Mouse (Mus musculus) layer of hippocampus, adult 9-11 months (tissue): Measurements from ENCODE around the gene Krt83.

ENCODE experiments used
- DNase-seq: peaks from one replicate; pipeline ENCODE4 v3.0.0; 2022

Krt83 gene

DNA sequence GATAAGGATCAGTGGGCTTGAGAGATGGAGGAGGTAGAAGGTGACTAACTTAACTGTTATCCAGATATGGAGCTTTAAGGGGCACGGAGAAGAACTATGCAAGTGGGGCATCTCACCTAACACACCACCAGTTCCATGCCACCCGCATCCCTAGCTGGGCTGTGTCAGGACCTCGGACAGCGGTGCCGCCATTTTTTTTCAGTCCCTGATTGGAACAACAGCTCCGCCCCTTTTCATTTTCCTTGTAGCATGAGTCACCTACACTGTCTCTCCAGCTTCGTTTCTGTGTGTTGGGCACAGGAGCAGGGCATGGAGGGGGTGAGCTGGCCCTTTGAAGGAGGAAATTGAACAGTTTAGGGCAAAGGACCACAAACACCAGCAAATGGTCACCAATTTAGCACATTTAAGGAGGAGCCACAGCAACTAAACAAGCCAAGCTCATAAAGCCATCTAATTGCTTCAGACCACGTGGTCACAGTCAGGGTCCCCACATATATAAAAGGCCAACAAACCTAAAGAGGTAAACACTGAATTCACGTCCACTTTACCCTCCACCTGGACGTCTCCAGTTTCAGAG is 18.3 kb downstream of the Krt83 start, which contains the start of gene Krt86:
Gene Krt86 (plus strand): TSS at position 527 of the 577 bp plus-strand sequence.
- DNase-seq, result no peak

DNA sequence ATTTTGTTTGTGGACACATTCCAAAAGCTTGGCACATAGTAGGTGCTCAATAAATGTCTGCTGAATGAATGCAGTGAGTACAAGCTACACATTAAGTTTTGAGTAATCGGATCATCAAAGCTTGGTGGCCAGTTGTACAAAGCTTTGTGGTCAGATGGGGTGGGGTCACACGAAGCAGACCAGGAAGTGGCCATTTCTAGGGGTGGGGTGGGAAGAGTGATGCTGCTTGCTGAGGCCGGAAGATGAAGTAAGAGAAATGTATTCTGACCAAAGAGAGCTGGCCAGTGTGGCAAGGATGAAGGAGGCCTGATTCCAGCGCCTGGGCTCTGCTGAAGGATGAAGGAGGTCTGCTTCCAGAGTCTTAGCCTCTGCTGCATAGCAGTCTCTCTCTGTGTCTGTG is 22.2 kb downstream of the Krt83 start:
- no peak for DNase-seq

DNA sequence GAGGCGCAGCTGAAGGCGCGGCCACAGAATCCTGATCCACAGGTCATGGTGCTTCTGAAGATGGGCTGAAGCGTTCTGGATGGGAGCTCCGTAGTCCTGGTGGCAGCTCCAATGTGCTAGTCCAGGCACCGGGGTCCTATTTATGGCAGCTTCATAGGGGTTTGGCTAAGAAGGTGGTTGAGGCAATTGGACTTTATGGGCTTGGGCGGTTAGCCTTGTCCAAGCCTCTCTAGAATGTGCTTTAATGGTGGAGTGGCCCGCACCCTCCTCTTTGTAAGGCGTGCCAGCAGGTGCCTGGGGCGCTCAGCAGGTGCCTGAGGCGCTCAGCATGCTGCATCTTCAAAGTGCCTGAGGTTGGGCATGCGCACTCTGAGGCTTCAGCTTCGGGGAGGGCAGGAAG is 27.7 kb downstream of the Krt83 start, which contains the start of gene Krt81:
Gene Krt81 (minus strand): TSS at position 101 of the 400 bp plus-strand sequence.
- DNase-seq, result no peak

DNA sequence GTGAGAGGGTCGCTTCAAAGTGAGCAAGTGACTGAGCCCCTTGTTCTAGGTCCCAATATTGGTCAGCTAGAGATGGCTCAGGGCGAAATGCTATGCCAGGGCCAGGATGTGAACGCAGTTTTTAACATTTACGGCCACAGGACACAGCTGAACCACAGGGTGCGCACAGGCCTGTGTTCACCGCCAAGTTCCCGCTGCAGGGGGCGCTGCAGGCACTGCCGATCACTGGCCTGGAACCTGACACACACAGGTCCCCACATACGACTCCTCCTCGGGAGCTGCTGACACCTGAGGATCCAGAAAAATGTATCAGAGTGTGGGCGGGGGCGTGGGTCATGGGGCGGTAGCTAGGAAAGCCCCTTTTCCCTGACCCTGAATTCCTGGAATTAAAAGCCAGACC is 32.0 kb downstream of the Krt83 start:
- no peak for DNase-seq

DNA sequence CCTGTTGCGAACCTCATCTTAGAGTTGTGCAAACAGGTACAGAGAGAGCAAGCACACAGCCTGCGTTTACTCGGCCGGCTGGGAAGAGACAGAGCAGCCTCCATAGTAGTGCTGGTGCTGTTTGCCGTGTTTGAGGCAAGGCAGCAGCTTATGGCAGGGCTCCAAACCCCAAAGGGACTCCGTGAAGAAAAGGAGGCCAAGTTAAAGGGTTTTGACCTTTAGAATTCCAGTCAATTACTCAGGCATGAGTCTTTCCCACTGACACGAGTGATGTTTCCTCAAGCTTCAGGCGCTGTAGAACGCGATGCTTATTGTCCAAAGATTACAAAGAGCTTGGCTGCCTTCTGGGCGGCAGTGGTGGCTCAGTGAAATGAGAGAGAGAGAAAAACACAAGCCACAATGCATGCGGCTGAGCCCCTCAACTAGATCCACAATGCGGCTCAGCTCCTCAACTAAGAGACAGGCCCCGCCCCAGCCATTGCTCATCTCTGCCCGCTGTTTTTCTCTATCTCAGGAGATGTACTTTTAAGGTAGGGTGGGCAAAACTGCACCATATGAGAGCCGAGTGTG is 32.9 kb downstream of the Krt83 start:
- no peak for DNase-seq

DNA sequence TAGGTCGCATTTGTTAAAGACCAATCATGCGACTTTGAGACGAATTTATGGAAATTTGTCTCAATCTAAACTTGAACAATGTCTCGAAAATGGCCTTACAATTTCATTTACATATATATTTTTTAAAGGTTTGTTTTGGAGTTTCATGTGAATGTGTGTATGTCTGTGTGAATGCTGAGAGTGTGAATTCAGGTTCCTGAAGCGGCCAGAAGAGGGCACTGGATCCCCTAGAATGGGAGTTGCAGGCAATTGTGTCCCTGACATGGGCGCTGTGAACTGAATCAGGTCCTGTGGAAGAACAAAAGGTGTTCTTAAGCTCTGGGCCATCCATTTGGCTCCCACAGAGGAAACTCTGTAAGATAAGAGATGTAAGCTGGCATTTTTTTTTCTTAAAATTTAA is 35.4 kb downstream of the Krt83 start:
- DNase-seq, result no peak

DNA sequence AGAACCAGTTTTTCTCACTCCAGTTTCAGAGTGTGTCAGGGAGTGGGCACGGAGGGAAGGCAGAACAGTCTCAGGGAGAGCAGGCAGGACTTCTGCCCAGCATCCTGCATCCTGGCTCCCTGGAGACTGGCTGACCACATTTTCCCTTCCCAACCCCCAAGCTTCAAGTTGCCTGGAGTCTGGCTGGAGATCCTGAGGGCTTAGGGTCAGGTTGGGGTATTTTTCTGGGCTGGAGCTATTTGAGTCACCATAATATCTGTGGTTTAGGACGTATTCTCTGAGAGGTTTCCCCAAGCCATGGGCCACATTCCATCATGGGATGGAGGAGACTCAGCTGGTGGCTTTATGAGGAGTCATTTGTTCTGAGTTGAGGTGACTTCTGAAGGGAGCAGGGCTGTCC is 36.0 kb downstream of the Krt83 start:
- DNase-seq, result no peak

DNA sequence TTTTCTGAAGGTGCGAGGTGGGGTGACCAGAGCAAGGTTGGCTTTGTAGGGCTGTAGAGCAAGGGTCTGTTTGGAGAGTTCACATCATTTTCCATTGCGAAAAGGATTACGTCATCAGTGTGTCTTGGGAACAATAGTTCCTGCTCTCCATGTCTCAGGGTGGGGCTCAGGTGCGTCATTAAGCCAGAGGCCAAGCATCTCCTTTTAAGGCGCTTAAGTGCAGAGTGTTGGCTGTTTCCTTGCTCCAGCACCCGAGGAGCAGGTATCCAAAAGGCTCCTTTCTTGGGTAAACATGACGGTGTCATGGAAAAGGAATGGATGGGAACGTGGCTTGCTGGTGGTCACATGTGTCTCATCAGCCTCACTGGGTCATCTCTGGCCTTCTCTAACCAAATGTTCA is 36.5 kb downstream of the Krt83 start:
- no peak for DNase-seq

DNA sequence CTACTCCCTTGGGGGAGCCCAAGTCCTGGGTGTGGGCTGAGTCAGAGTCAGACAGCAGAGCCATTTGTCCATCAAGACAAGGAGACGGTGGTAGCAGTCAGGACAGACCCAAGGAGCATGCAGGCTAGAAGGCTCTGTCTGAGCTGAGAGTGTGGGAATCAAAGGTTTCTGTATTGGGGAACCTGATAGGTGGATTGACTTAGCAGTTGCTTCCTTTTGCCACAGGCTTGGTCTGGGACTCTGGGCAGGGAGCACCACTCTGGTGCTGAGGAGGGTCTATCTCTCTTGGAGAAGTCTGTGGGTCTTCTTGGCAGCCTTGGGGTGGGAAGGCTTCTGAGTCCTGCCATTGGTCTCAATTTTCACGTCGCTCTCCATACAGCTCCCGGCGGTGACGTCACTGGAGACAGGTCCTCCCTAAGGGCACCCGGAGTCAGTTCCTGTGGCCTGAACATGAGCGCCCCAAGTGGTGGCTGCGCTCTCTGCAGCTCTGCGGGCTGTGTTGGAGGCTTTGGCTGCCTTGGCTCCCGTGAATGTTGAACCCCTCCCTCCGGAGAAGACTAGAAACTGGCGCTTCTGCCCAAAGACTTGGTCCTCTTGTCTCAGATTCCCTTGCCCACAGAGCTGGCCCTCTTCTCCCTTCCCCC is 38.1 kb downstream of the Krt83 start:
- DNase-seq, result peak; percentile 71

DNA sequence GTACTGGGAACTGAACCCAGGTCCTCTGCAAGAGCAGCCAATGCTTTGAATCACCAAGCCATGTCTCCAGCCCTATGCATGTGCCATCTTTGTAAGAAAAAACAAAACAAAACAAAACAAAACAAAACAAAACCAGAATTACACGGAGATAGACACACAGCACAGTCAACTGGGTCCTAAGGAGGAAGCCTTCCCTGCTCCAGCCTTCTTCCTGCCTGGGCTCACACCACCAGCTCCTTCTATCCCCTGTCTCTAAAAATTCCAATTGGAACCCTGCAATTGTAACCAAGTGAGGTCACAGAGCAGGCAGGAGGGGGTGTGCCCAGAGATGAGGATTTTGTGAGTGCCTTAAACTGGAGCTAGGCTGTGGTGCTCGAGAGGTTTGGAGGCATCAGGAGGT is 43.9 kb downstream of the Krt83 start, which contains the start of gene Krt88:
Gene Krt88 (plus strand): TSS at position 301 of the 400 bp plus-strand sequence.
- DNase-seq, result no peak

DNA sequence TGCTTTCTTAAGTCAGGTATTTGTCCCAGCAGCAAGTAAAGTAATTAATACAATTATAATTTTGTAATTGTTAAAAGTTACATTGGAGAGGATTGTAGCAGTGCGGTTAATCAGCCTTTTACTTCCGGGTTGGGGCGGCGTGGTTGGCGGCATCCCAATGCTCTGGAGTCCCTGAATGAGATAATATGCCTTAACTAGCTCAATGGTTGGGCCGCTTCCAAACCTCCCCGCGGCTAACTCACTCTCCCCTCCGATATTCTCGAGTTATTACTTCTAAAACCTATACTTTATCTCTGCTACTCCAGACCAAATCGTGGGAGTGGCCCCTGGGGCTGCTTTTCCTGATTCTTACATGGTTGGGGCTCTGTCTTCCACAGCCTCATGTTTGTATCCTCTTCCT is 44.7 kb downstream of the Krt83 start:
- DNase-seq, result no peak

DNA sequence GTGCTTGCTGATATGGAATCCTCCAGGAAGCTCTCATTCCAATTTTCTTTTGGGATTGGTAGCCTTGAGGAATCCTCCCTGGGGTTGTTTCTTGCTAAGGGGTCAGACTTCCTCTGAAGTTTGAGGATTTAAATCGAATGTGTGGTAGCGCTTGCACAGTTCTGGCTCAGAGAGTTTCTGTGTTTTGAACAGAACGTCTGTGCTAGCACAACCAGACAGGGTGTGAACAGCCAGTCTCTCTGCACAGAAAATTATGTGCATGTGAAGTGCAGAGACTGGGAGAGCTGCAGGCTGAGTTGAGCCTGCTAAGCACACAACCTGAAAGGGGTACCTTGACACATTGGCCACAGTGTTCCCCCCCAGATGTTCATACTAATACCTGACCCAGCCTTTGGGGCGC is 50.5 kb downstream of the Krt83 start:
- DNase-seq, result peak; percentile 48

DNA sequence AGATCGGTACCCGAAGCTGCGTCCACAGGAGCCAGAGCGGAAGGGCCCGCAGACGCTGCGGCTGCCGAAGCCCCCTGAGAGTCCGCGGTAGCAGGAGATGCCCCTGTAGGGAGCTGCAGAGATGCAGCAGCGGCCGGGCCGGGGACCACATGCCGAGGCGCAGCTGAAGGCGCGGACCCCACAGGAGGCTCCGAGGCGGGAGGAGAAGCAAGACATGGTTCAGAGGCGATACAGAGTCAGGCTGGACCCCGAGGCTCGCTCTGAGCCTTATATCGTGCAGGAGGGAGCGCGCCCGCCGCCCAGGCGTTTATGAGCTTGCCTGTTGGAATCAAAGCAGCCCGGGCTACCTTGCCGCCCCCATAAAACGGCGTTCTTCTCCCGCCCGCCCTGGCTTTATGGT is 52.8 kb downstream of the Krt83 start, which contains the start of gene Krt87:
Gene Krt87 (minus strand): TSS at position 250 of the 400 bp plus-strand sequence.
- no peak for DNase-seq

DNA sequence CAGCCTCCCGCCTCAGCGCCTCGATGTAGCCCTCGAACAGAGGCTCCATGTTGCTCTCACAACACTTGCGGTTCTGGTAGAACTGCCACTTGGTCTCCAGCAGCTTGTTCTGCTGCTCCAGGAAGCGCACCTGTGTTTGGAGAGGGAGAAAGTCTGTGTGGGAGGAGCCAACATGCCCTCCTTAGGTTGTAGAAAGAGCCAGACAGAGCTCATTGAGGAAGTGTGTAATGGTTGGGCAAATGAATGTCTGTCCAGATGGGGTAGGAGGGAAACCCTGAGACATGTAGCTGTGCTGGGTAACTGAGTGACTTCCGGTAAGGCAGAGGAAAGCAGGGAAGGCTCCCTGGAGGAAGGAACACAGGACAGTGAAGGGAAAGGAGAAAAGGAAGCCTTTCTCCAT is 54.7 kb downstream of the Krt83 start:
- DNase-seq, result no peak
